Mouse (Mus musculus): ENCODE measurements around the gene Stk32c. TPM values are rescaled to one million over a fixed set of nuclear protein-coding genes. Genes with fewer than 3 reads are reported as not detected.

Stk32c gene
- polyA plus RNA-seq, 1 experiment from 2014 or later = 0.50 TPM

DNA sequence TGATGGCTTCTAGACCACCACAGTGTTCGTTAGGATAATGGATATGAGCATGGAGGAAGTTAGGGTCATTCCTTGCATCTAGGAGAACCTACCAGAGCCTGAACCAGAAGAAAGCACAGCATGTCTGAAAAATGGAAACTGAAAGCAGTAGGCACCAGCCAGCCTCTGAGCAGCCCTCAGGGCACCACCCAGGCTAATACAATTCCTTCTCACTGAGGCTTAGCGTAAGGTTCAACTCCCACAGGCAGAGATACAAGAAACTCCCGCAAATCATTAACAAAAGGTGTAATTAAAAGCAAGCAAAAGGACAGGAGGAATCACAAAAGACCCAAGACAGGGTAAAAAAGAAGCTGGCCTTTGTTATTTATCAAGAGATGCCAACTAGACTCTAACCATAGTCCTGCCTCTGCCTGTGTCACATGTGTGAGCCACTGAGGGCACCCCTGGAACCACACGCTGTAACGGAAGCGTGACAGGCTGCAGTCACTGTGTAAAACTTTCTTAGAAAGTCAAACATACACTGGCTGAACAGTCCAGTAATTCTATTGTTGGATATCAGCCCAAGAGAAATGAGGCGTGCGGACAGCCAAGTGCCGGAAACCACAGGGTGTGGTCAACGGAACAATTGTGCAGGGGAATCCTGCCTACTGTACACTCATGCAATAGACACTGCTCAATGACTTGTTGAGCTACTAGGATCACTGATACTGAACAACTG, 56.6 kb downstream of the Stk32c start:
- H3K27me3 ChIP-seq = no peaks in the 10 kb centered on the region
- H3K27ac ChIP-seq = no peak overlapping the region
- H3K9ac ChIP-seq = no peak overlapping the region
- no peak overlapping the region for H3K4me2 ChIP-seq
- H3K4me3 ChIP-seq = no peak overlapping the region
- H3K9me3 ChIP-seq (replicated peaks) = no peaks in the 10 kb centered on the region
- WGBS = 50% methylated on average over 10 of the region's 10 CpGs
- peaks cover 9% of the 10 kb centered on the region for H3K4me1 ChIP-seq
- H3K36me3 ChIP-seq (ENCODE audit: poor library complexity, severe bottlenecking) = no peaks in the 10 kb centered on the region
- no peak for ATAC-seq

DNA sequence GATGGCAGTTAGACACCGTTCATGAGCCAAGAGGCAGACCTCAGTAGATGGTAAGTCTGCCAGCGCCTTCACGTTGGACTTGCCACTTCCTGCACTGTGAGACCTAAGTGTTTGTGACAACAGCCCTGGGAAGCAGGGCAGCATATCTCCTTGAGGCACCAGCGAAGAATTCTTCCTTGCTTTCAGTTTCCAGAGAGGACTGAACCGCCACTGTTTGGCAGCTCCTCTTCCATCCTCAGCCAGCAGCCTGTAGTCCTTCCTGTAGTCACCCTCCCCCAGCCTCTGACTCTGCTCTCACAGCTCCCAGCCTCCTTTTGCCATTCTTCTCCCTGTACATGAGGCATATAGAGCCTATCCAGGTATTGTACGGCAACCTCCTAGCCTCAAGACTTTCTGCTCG, 60.2 kb downstream of the Stk32c start:
- ATAC-seq = no peak
- H3K4me2 ChIP-seq = no peak overlapping the region
- WGBS = 82% methylated on average over 7 of the region's 7 CpGs
- H3K27ac ChIP-seq = no peak overlapping the region
- peaks cover 33% of the 10 kb centered on the region for H3K4me1 ChIP-seq
- no peak overlapping the region for H3K4me3 ChIP-seq
- H3K27me3 ChIP-seq = 0 out of 2 replicates have a peak, but pooled peaks cover 8% of the 10 kb centered on the region
- no peak overlapping the region for H3K9ac ChIP-seq
- H3K36me3 ChIP-seq (ENCODE audit: poor library complexity, severe bottlenecking) = no peaks in the 10 kb centered on the region
- H3K9me3 ChIP-seq (replicated peaks) = no peaks in the 10 kb centered on the region

DNA sequence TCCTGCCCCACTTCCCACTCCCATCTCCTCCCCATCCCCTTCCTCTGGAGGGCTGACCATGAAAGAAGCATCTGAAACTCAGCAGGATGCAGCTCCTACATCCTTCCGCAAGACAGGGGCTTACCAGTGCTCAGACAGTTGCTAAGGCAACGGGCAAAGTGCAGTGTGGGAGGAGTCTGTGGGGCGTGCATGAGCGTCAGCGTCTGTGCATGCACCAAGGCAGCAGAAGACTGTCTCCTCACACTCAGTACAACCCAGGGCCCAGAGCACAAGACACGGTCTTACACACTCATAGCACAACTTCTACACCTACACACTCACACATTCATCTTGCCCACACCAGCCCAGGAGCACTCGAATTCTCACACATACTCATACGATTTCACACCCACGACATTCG, 62.0 kb downstream of the Stk32c start:
- Histone ChIP-seq H3K4me1 (peaks cover 31% of the 10 kb centered on the region), H3K9ac (no peak overlapping the region), H3K4me2 (peak overlapping the region; percentile 14; the same call in 1 of the 2 replicates), H3K27ac (peak overlapping the region; percentile 40; the same call in 1 of the 2 replicates), H3K27me3 (0 out of 2 replicates have a peak, but pooled peaks cover 8% of the 10 kb centered on the region), H3K36me3 (ENCODE audit: poor library complexity, severe bottlenecking) (no peaks in the 10 kb centered on the region), H3K4me3 (no peak overlapping the region), H3K9me3 (replicated peaks) (no peaks in the 10 kb centered on the region)
- peak; percentile 96 for ATAC-seq
- WGBS = 33% methylated on average over 10 of the region's 10 CpGs

DNA sequence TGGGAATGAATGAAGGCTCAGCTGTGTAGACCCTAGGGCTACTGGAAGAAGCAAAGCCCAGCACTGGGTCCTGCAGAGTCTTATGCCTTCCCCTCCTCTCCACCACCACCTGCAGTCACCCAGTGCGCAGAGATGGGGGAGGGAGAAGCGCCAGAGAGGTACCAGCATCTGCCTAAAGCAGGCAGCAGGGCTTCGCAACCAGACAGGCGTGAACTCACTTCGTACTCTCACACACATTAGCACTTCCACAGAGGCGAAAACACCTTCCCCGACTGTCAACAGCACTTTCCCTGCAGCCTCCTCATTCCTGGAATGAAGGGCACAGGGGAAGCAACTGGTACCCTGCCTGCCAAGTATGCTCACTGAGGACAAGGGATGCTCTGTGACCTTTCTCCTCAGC, 63.7 kb downstream of the Stk32c start:
- WGBS = 39% methylated on average over 7 of the region's 7 CpGs
- no peak overlapping the region for H3K27ac ChIP-seq

DNA sequence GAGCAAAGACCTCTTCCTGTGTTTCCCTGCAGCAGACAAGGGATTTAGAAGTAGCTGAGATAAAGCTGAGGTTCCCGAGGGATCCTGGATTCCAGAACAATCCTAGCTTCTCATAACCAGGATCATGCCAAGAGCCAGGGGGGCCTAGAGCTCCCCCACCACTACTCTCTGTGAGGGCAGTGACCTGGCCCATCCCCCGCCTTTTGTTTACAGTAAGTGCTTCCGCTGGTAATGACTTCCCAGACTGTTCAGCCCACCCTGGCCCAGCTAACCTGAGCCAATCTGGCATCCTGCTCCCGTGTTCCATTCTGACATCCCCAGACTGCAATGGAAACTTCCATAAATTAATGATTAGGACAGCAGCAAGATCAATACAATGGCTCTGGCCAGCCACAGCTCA, 65.7 kb downstream of the Stk32c start:
- WGBS = 41% methylated on average over 4 of the region's 4 CpGs
- Histone ChIP-seq H3K9me3 (replicated peaks) (no peaks in the 10 kb centered on the region), H3K9ac (no peak overlapping the region), H3K27ac (no peak overlapping the region), H3K4me1 (peaks cover 30% of the 10 kb centered on the region), H3K4me3 (no peak overlapping the region), H3K36me3 (ENCODE audit: poor library complexity, severe bottlenecking) (no peaks in the 10 kb centered on the region), H3K27me3 (0 out of 2 replicates have a peak, but pooled peaks cover 10% of the 10 kb centered on the region), H3K4me2 (no peak overlapping the region)
- no peak for ATAC-seq

More for the DNA sequence above, 63.7 kb downstream of the Stk32c start:
- peaks cover 30% of the 10 kb centered on the region for H3K4me1 ChIP-seq
- H3K9me3 ChIP-seq (replicated peaks) = no peaks in the 10 kb centered on the region
- no peak overlapping the region for H3K4me2 ChIP-seq
- H3K27me3 ChIP-seq = 0 out of 2 replicates have a peak, but pooled peaks cover 8% of the 10 kb centered on the region
- no peak overlapping the region for H3K9ac ChIP-seq
- ATAC-seq = no peak
- no peaks in the 10 kb centered on the region for H3K36me3 ChIP-seq (ENCODE audit: poor library complexity, severe bottlenecking)
- H3K4me3 ChIP-seq = no peak overlapping the region

DNA sequence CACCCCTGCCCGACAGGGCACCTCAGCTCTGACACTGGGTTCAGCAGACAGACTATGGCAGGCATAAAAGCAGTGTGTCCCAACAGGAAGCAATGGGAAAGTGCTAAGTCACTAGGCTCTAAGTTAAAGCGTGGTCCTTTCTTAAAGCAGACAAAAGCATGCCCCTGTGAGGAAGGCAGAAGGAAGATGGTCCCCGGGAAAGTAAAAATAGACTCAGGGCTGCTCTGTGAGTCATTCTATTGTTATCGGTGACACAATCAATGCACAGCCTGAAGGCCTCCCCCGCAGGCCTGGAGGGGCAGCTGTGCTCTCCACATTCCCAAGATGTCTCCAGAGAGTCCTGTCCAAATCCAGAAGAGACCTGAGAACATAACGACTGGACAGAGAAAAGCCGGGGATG, 67.2 kb downstream of the Stk32c start:
- H3K4me1 ChIP-seq = peaks cover 24% of the 10 kb centered on the region
- H3K4me3 ChIP-seq = no peak overlapping the region
- H3K27ac ChIP-seq = no peak overlapping the region
- H3K27me3 ChIP-seq = peaks cover 17% of the 10 kb centered on the region; the same call in 1 of the 2 replicates
- H3K36me3 ChIP-seq (ENCODE audit: poor library complexity, severe bottlenecking) = no peaks in the 10 kb centered on the region
- H3K4me2 ChIP-seq = no peak overlapping the region
- H3K9ac ChIP-seq = no peak overlapping the region
- WGBS = 36% methylated on average over 7 of the region's 7 CpGs
- no peak for ATAC-seq
- H3K9me3 ChIP-seq (replicated peaks) = no peaks in the 10 kb centered on the region

DNA sequence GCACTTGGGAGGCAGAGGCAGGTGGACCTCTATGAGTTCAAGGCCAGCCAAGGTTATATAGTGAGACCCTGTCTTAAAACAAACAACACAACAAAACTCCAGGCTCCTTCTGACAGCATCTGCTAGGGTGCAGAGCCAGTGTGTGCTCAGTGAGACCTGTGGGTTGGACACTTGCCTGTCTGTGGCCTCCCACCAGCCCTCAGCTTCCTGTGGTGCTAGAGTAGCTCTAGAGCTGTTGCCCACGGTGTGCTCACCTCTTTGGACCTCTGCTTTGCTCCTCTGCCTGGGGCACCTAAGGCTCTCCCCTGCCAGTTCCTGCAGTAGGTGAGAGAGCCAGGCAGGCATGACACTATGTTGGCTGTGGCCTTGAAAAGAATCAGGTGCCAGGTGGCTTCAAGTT, 69.3 kb downstream of the Stk32c start:
- Histone ChIP-seq H3K9me3 (replicated peaks) (no peaks in the 10 kb centered on the region), H3K4me1 (peaks cover 26% of the 10 kb centered on the region), H3K36me3 (ENCODE audit: poor library complexity, severe bottlenecking) (no peaks in the 10 kb centered on the region), H3K4me2 (no peak overlapping the region), H3K4me3 (no peak overlapping the region), H3K27me3 (peaks cover 10% of the 10 kb centered on the region; the same call in 1 of the 2 replicates), H3K27ac (no peak overlapping the region), H3K9ac (no peak overlapping the region)
- no peak for ATAC-seq
- 84% methylated on average over 1 of the region's 1 CpGs for WGBS

DNA sequence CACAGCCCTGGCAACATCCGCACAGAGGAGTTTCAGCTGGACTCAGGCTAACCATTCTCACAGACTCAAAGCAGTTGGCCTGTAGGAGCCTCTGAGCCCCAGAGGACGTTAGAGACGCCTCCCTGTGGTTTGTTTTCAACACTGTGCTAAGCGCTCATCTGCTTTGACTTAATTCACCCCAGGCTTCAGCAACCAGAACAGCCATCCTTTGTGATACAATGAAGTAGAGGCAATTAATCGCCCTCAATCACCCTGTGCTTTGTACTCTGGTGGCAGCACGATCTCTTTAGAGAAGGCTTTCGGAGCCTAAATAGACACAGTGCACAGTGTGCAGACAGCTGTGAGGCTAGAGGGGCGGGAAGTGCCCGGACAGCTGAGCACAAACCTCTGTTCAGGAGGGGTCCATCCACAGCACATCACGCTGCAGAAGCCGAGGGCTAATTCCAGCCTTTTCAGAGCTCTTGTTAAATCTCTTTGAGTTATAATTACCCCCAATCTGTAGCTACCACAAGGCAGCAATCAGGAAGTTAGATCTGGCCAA, 73.1 kb downstream of the Stk32c start:
- Histone ChIP-seq H3K36me3 (ENCODE audit: poor library complexity, severe bottlenecking) (no peaks in the 10 kb centered on the region), H3K27me3 (peaks cover 15% of the 10 kb centered on the region; the same call in 1 of the 2 replicates), H3K4me2 (peak overlapping the region; percentile 30), H3K27ac (peak overlapping the region; percentile 86), H3K9me3 (replicated peaks) (no peaks in the 10 kb centered on the region), H3K4me1 (peaks cover 40% of the 10 kb centered on the region), H3K4me3 (no peak overlapping the region), H3K9ac (peak overlapping the region; percentile 36; the same call in 1 of the 2 replicates)
- ATAC-seq = peak; percentile 94
- WGBS = under 1% methylated on average over 11 of the region's 11 CpGs

DNA sequence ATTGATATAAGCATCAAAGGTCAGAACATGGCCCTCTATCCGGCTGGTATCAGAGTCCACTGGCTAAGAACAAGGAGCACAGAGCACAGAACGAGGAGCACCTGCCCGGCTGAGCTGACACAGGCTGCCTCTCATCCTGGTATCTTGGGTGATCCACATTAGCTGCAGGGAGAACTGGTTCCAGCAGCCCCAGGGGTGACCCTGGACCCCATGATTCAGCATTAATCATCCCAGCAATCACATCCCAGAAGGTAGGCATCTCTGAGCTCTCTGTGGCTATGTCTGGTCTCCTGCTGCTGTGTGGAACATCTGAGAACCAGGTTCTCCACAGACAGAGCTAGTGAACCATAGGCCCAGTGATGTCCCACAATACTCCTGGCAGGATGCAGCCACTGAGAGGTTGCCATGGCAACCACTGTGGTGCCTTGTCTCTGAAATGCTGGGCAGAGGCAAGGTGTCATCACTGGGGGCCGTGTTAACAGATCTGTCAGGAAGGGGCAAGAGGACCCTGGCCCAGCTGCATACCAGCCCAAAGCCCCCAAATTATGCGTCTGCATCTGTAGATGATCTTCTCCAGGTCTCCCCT, 76.1 kb downstream of the Stk32c start:
- H3K4me2 ChIP-seq = no peak overlapping the region
- peaks cover 20% of the 10 kb centered on the region; the same call in 1 of the 2 replicates for H3K27me3 ChIP-seq
- no peak overlapping the region for H3K9ac ChIP-seq
- WGBS = 69% methylated on average over 5 of the region's 5 CpGs
- H3K36me3 ChIP-seq (ENCODE audit: poor library complexity, severe bottlenecking) = no peaks in the 10 kb centered on the region
- H3K27ac ChIP-seq = 0 out of 2 replicates have a peak overlapping the region, but pooled peaks have one; percentile 5
- peaks cover 44% of the 10 kb centered on the region for H3K4me1 ChIP-seq
- no peaks in the 10 kb centered on the region for H3K9me3 ChIP-seq (replicated peaks)
- no peak for ATAC-seq
- H3K4me3 ChIP-seq = no peak overlapping the region

DNA sequence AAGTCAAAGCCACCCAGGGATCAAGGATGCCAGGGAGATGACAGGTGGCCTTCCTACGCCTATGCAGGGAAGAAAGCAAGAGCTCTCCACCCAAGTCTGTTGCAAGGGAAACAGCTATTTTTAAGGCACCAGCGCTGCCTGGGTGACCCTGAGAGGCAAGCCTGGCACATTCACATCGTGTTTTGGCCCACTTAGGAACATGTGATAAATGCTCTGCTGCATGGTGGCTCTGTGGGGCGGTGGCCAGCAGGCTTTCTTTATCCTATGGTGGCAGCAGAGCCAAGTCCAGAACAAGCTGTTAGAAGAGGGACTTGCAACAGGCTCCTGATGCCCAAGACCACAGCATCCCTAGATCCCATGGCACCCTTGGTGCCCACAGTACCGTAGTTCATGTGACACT, 77.9 kb downstream of the Stk32c start:
- no peak for ATAC-seq
- H3K9me3 ChIP-seq (replicated peaks) = no peaks in the 10 kb centered on the region
- H3K36me3 ChIP-seq (ENCODE audit: poor library complexity, severe bottlenecking) = no peaks in the 10 kb centered on the region
- no peak overlapping the region for H3K27ac ChIP-seq
- no peak overlapping the region for H3K4me3 ChIP-seq
- H3K27me3 ChIP-seq = 0 out of 2 replicates have a peak, but pooled peaks cover 13% of the 10 kb centered on the region
- H3K9ac ChIP-seq = no peak overlapping the region
- 84% methylated on average over 5 of the region's 5 CpGs for WGBS
- H3K4me1 ChIP-seq = peaks cover 54% of the 10 kb centered on the region
- no peak overlapping the region for H3K4me2 ChIP-seq

DNA sequence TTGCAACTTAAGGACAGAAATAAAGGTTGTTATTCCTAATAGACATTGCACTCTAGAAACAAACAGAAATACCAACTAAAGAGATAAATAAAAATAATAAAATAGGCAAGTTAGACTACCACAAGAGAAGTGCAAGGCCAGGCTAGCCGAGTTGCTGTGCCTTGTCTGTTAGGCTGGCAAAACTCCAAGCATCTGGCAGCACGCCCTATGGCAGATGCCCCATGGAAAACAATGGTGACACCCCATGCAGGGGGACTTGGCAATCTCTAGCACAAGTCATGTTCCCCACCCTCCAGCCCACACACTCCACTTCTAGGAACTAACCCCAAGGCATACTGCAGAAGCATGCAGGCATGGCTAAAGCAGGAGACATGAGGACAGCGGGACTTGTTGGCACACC, 79.7 kb downstream of the Stk32c start:
- H3K4me3 ChIP-seq = no peak overlapping the region
- H3K27ac ChIP-seq = no peak overlapping the region
- peaks cover 17% of the 10 kb centered on the region; the same call in 1 of the 2 replicates for H3K27me3 ChIP-seq
- 68% methylated on average over 3 of the region's 3 CpGs for WGBS
- H3K9ac ChIP-seq = no peak overlapping the region
- H3K4me1 ChIP-seq = peaks cover 47% of the 10 kb centered on the region
- H3K9me3 ChIP-seq (replicated peaks) = no peaks in the 10 kb centered on the region
- H3K4me2 ChIP-seq = no peak overlapping the region
- no peaks in the 10 kb centered on the region for H3K36me3 ChIP-seq (ENCODE audit: poor library complexity, severe bottlenecking)
- no peak for ATAC-seq

DNA sequence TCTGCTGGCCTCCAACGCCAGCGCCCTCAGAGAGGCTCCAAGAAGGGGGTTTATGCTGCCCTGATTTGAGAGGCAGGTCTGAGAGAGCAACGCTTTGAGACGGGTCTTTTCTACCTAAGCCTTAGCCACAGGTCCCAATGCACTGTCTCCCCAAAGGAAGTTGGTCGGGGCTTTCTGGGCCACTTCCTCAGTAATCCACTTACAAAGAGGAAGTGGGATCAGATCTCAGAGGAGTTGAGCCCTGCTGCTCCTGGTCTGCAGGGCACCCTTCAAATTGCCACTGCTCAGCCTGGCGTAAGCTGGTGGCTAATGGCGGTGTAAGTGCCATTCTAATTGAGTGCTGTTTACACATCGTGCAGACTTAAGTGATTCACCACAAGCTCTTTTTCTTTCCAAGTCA, 81.6 kb downstream of the Stk32c start:
- H3K9ac ChIP-seq = no peak overlapping the region
- H3K4me2 ChIP-seq = no peak overlapping the region
- no peak overlapping the region for H3K27ac ChIP-seq
- H3K4me3 ChIP-seq = no peak overlapping the region
- no peak for ATAC-seq
- H3K36me3 ChIP-seq (ENCODE audit: poor library complexity, severe bottlenecking) = no peaks in the 10 kb centered on the region
- no peaks in the 10 kb centered on the region for H3K9me3 ChIP-seq (replicated peaks)
- H3K27me3 ChIP-seq = peaks cover 16% of the 10 kb centered on the region; the same call in 1 of the 2 replicates
- WGBS = 44% methylated on average over 8 of the region's 8 CpGs
- H3K4me1 ChIP-seq = peaks cover 33% of the 10 kb centered on the region

Measured in forebrain, embryonic 13.5 days (tissue).